Mouse (Mus musculus) neural tube, embryonic 12.5 days (tissue): ENCODE measurements around the gene Ccn1. TPM values are rescaled to one million over a fixed set of nuclear protein-coding genes. Genes with fewer than 3 reads are reported as not detected.
A peak's percentile ranks its signal among the peaks of the same experiment; 100 is the strongest.

Experiments
- ATAC-seq: fragments of 200-750 bp; cut with Nextera tagmentation; 2 replicates; pipeline ENCODE4 v1.8.0; 2017; ENCODE audit warnings: low read depth, mild to moderate bottlenecking, moderate TSS enrichment, moderate library complexity; ENCODE audit not compliant: low FRiP score
- H3K27ac ChIP-seq: fragments of 300-500 bp; sonication (generic); 2 replicates; pipeline ENCODE4 v1.5.1; 2016
- H3K27me3 ChIP-seq: fragments of 300-500 bp; sonication (generic); replicated peaks from 2 replicates; pipeline ENCODE4 v1.6.1; 2016; ENCODE audit warnings: mild to moderate bottlenecking
- H3K36me3 ChIP-seq: fragments of 300-500 bp; sonication (generic); 2 replicates; pipeline ENCODE4 v1.6.1; 2016; ENCODE audit warnings: mild to moderate bottlenecking
- H3K4me1 ChIP-seq: fragments of 300-500 bp; sonication (generic); 2 replicates; pipeline ENCODE4 v1.6.1; 2016
- H3K4me2 ChIP-seq: fragments of 300-500 bp; sonication (generic); replicated peaks from 2 replicates; pipeline ENCODE4 v1.6.1; 2016; ENCODE audit warnings: mild to moderate bottlenecking
- H3K4me3 ChIP-seq: fragments of 300-500 bp; sonication (generic); 2 replicates; pipeline ENCODE4 v1.5.1; 2016
- H3K9ac ChIP-seq: fragments of 300-500 bp; sonication (generic); 2 replicates; pipeline ENCODE4 v1.6.1; 2016; ENCODE audit warnings: mild to moderate bottlenecking
- H3K9me3 ChIP-seq: fragments of 300-500 bp; sonication (generic); 2 replicates; pipeline ENCODE4 v1.6.1; 2016; ENCODE audit warnings: mild to moderate bottlenecking
- WGBS: fragments of 180-500 bp; shearing (Covaris S2); methylation state at CpG from one replicate; pipeline ENCODE4 v1.1.7; 2016; 5-methylcytosine and 5-hydroxymethylcytosine counted together
- polyA plus RNA-seq: library from polyadenylated mRNA; unstranded; fragments of >200 nt; fragmentation: Nextera tagmentation; extraction: Ambion mirVana; gene quantifications from 2 replicates; pipeline ENCODE4 v1.2.1, GENCODE M21; 2016

Gene Ccn1
- 20.2 and 25.4 TPM in 2 replicates for polyA plus RNA-seq

DNA sequence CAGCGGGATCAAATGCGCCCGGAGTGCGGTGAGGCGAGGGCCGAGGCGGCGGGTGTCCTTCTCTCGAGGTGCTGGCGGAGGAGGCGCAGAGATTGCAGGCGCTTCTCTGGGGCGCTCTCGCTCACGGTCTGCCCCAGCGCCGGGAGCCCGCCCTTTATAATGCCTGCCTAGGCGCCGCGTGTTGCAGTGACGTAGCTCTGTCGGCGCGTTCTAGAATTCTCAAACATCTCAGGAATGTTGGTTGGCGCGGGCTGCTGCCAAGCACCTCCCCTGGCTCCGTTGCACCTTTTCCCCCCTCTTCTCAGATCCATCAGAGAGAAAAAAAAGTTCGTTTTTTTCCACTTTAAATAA, at the start of gene Ccn1:
Gene Ccn1, minus strand, starts transcription at position 130 of the 351 bp plus-strand sequence.
- peak; percentile 49 for ATAC-seq
- WGBS = under 1% methylated on average over 29 of the region's 29 CpGs
- Histone ChIP-seq H3K9me3 (no peaks in the 10 kb centered on the region), H3K4me3 (peak within 1 kb of the TSS; percentile 48), H3K27ac (peak within 1 kb of the TSS; percentile 23; the same call in 1 of the 2 replicates), H3K36me3 (no peaks in the 10 kb centered on the region), H3K9ac (peak within 1 kb of the TSS; percentile 79), H3K4me1 (peaks cover 52% of the 10 kb centered on the region), H3K27me3 (peaks cover 14% of the 10 kb centered on the region; the same call in 1 of the 2 replicates), H3K4me2 (peak within 1 kb of the TSS; percentile 88)

DNA sequence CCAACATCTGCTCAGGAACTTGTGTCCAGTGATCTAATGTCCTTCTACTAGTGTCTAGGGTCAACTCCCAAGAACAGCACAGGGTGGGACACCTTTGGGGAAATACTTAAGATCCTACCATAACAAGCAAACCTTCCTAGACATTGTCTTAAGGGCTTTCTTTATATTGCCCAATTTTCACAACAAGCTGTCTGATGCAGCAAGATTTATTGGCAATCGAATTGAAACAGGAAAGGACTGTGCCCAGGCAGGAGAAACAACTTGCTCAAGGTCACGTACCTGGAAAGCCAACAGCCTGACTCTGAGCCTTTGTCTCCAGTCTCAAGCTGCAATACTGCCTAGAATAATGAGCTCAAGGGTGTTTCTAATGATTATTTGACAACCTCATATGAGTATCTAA, 43.6 kb upstream of the Ccn1 start:
- H3K27me3 ChIP-seq = no peaks in the 10 kb centered on the region
- H3K4me1 ChIP-seq = no peaks in the 10 kb centered on the region
- no peaks in the 10 kb centered on the region for H3K9me3 ChIP-seq
- ATAC-seq = no peak
- H3K4me3 ChIP-seq = no peak overlapping the region
- H3K36me3 ChIP-seq = no peaks in the 10 kb centered on the region
- 88% methylated on average over 2 of the region's 2 CpGs for WGBS
- no peak overlapping the region for H3K27ac ChIP-seq
- H3K9ac ChIP-seq = no peak overlapping the region
- no peak overlapping the region for H3K4me2 ChIP-seq

GRCm38 (mm10) chr3:145692037-145692436, 42.3 kb upstream of the Ccn1 start:
- no peaks in the 10 kb centered on the region for H3K27me3 ChIP-seq
- H3K4me1 ChIP-seq = no peaks in the 10 kb centered on the region
- H3K9ac ChIP-seq = no peak overlapping the region
- H3K4me3 ChIP-seq = no peak overlapping the region
- no peaks in the 10 kb centered on the region for H3K9me3 ChIP-seq
- ATAC-seq = no peak
- H3K4me2 ChIP-seq = no peak overlapping the region
- H3K27ac ChIP-seq = no peak overlapping the region
- WGBS = 92% methylated on average over 9 of the region's 9 CpGs
- no peaks in the 10 kb centered on the region for H3K36me3 ChIP-seq

- H3K36me3 ChIP-seq = no peaks in the 10 kb centered on the region
- no peak overlapping the region for H3K9ac ChIP-seq
- no peak for ATAC-seq
- no peak overlapping the region for H3K27ac ChIP-seq
- no peaks in the 10 kb centered on the region for H3K27me3 ChIP-seq
- no peak overlapping the region for H3K4me3 ChIP-seq
- H3K9me3 ChIP-seq = no peaks in the 10 kb centered on the region
- WGBS = 67% methylated on average over 7 of the region's 7 CpGs
- H3K4me2 ChIP-seq = no peak overlapping the region
- H3K4me1 ChIP-seq = no peaks in the 10 kb centered on the region
Measured at GRCm38 (mm10) chr3:145691415-145691814, 41.6 kb upstream of the Ccn1 start.

GRCm38 (mm10) chr3:145689271-145689670, 39.5 kb upstream of the Ccn1 start:
- Histone ChIP-seq H3K27ac (no peak overlapping the region), H3K4me3 (no peak overlapping the region), H3K36me3 (no peaks in the 10 kb centered on the region), H3K27me3 (no peaks in the 10 kb centered on the region), H3K4me1 (no peaks in the 10 kb centered on the region), H3K4me2 (no peak overlapping the region), H3K9me3 (no peaks in the 10 kb centered on the region), H3K9ac (no peak overlapping the region)
- WGBS = 89% methylated on average over 9 of the region's 9 CpGs
- no peak for ATAC-seq

DNA sequence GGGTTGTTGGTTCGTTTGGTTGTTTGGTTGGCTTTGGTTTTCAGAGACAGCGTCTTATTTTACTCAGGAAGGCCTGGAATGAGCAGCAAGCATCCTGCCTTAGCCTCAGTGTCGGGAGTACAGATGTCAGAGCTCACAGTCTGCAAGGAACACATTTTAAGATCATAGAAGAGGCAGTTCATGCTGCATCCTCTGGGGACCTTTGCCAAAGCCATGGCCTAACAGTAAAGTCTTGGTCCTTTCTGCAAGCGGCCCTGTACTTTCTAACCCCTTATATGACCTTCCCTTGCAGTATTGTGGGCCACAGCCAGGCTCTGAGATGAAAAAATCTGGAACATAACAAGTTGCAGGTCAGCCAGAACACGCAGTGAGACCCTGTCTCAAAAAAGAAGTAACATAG, 38.1 kb upstream of the Ccn1 start:
- Histone ChIP-seq H3K27ac (no peak overlapping the region), H3K4me1 (no peaks in the 10 kb centered on the region), H3K36me3 (no peaks in the 10 kb centered on the region), H3K4me3 (no peak overlapping the region), H3K27me3 (no peaks in the 10 kb centered on the region), H3K9ac (no peak overlapping the region), H3K4me2 (no peak overlapping the region), H3K9me3 (no peaks in the 10 kb centered on the region)
- ATAC-seq = no peak
- 74% methylated on average over 5 of the region's 5 CpGs for WGBS

DNA sequence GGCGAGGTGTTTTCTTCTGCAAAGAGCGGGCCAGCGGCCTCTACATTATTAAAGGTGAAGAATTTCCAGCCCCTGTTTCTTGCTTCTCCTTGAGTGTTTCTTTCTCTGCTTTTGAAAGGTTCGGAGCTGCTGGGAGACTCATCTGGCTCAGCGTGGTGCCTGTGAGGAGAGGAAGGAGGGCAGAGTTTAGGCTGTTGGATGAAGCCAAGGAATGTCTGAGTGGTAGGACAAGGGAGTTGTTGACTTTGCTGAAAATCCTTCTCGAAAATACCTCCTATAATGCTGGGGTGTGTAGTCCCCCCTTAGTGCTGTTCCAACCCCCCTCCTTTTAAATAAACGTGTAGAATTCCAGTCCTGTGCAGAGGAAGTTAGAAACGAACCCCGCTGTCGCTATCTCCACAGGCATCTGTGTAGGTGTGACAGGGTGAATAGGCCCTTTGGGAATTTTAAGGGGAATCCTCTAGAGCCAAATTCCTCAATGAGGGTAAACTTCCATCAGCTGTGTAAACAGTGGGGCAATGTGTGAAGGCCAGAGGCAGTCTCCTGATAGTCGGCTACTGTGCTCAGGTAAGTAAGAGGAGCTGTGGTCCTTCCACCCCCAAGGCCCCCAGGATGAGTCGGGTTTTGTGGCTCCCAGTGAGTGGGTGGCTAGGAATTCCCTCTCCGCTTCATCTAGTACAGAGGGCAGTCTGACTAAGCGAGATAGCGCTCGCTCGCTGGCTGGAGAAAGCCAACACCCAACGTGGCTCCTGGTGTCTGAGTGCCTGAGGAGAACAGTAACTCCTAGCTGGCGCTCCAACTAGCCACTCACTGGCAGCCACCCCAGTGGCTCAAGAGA, 35.0 kb upstream of the Ccn1 start:
- WGBS = 42% methylated on average over 19 of the region's 19 CpGs
- ATAC-seq = no peak
- Histone ChIP-seq H3K4me2 (no peak overlapping the region), H3K36me3 (no peaks in the 10 kb centered on the region), H3K9ac (no peak overlapping the region), H3K4me3 (no peak overlapping the region), H3K27me3 (no peaks in the 10 kb centered on the region), H3K4me1 (no peaks in the 10 kb centered on the region), H3K9me3 (no peaks in the 10 kb centered on the region), H3K27ac (no peak overlapping the region)

DNA sequence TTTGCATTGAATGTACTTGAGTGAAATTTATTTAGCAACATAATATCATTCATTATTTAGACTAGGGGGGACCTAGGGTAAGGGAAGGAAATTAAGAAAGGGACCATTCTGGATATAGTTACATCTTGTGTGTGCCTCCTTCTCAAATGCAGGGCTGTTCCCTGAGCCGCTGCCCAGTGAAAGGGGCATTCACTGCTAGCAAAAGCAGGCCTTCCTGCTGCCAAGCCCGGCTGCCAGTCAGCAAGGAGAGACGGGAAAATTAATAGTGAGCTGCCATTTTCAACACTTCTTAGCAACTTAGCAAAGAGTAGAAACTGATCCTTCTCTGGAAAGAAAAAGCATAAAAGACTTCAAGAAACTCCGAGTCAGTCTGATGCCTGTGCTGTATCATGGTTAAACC, 34.4 kb upstream of the Ccn1 start:
- H3K27me3 ChIP-seq = no peaks in the 10 kb centered on the region
- no peak overlapping the region for H3K4me3 ChIP-seq
- no peak for ATAC-seq
- no peaks in the 10 kb centered on the region for H3K4me1 ChIP-seq
- H3K27ac ChIP-seq = no peak overlapping the region
- H3K9ac ChIP-seq = no peak overlapping the region
- no peak overlapping the region for H3K4me2 ChIP-seq
- no peaks in the 10 kb centered on the region for H3K36me3 ChIP-seq
- H3K9me3 ChIP-seq = no peaks in the 10 kb centered on the region
- WGBS = 63% methylated on average over 4 of the region's 4 CpGs

DNA sequence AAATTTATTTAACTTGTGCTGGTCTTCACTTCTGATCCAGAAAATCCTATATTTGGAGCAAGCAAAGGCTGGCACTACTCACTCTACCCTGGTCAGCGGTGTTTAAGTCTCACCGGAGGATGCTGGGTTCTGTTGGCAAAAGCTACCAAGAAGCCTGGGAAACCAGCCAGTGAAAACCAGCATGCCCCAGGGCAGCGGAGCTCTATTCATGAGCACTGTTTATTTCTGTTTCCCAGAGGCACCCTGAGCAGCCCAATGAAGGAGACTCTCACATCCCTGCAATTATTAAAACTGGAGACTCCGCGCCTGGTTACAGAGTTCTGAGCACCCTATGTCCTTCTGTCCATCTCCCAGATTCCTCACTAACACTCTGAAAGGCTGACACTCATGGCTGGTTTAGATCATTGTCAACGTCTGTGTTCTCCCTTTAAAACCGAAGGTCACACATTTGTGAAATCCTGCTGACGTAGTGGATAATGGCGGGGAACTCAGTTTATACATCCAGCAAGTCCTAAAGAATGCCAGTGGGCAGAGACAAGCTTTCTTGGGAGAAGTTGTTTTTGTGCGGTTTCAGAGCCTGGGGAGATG, 31.7 kb upstream of the Ccn1 start:
- ATAC-seq = no peak
- Histone ChIP-seq H3K9me3 (no peaks in the 10 kb centered on the region), H3K36me3 (no peaks in the 10 kb centered on the region), H3K27me3 (no peaks in the 10 kb centered on the region), H3K27ac (no peak overlapping the region), H3K9ac (no peak overlapping the region), H3K4me2 (no peak overlapping the region), H3K4me1 (no peaks in the 10 kb centered on the region), H3K4me3 (no peak overlapping the region)
- 78% methylated on average over 10 of the region's 10 CpGs for WGBS

GRCm38 (mm10) chr3:145680686-145681085, 30.9 kb upstream of the Ccn1 start:
- no peak overlapping the region for H3K9ac ChIP-seq
- H3K27ac ChIP-seq = no peak overlapping the region
- H3K9me3 ChIP-seq = no peaks in the 10 kb centered on the region
- H3K4me2 ChIP-seq = no peak overlapping the region
- ATAC-seq = no peak
- H3K27me3 ChIP-seq = no peaks in the 10 kb centered on the region
- H3K36me3 ChIP-seq = no peaks in the 10 kb centered on the region
- no peak overlapping the region for H3K4me3 ChIP-seq
- H3K4me1 ChIP-seq = no peaks in the 10 kb centered on the region
- WGBS = 93% methylated on average over 5 of the region's 5 CpGs

DNA sequence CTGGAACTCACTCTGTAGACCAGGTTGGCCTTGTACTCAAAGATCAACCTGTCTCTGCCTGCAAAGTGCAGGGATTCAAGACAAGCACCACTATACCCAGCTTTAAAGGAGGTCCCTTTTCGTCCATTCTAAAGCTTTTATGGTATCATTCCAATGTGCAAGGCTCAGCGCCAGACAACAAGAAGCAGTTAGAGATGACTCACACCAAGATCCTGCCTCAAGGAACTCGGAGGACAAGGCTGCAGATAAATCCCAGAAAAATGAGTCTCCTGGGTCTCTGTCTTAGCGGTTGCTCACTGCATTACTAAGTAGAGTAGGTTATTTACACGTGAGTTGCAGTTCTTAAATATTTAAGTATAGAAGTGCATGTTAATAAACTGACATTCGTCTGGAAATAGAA, 26.4 kb upstream of the Ccn1 start:
- Histone ChIP-seq H3K9me3 (no peaks in the 10 kb centered on the region), H3K4me3 (no peak overlapping the region), H3K27me3 (no peaks in the 10 kb centered on the region), H3K36me3 (no peaks in the 10 kb centered on the region), H3K4me1 (no peaks in the 10 kb centered on the region), H3K27ac (no peak overlapping the region), H3K4me2 (no peak overlapping the region), H3K9ac (no peak overlapping the region)
- ATAC-seq = no peak
- WGBS = 67% methylated on average over 6 of the region's 6 CpGs

DNA sequence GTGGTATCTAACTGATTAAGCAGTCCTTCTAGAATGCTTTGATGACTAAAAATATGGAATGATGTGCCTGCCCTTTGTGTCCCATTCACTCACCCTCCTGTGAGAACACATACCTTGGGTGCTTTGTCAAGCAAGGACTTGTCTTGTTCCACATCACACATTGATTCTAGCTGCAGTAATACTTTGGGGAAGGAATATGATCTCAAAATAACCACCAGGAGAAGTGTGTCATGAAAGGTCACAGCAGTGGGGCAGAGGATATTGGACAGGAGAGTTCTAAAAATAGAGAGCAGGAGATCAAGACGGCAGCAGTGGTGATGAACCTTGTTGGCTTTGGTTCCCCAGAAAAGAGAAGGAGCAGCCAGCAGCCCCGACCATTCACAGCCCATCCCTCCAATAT, 25.0 kb upstream of the Ccn1 start:
- no peaks in the 10 kb centered on the region for H3K27me3 ChIP-seq
- H3K9me3 ChIP-seq = no peaks in the 10 kb centered on the region
- WGBS = 80% methylated on average over 2 of the region's 2 CpGs
- no peak overlapping the region for H3K27ac ChIP-seq
- no peak overlapping the region for H3K4me2 ChIP-seq
- H3K4me3 ChIP-seq = no peak overlapping the region
- no peak overlapping the region for H3K9ac ChIP-seq
- ATAC-seq = no peak
- no peaks in the 10 kb centered on the region for H3K4me1 ChIP-seq
- no peaks in the 10 kb centered on the region for H3K36me3 ChIP-seq

DNA sequence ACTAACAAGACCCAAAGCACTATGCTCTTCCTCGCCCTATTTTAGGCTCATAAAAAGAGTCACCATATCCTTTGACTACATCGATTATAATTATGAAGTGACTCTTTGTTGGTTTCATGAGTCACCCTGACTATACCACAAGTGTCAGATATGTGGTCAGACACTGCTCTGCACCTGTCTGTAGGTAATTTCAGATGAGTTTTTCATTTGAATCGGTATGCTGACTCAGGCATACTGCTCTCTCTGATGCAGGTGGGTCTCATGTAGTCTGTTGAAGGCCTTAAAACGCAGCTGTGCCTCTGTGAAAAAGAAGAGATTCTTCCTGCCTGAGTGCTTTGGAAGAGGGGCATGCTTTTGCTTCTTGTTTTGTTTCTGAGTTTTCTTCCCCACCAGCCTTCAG, 16.6 kb upstream of the Ccn1 start:
- WGBS = 91% methylated on average over 4 of the region's 4 CpGs

More for the DNA sequence above, 16.6 kb upstream of the Ccn1 start:
- H3K9me3 ChIP-seq = no peaks in the 10 kb centered on the region
- H3K4me1 ChIP-seq = no peaks in the 10 kb centered on the region
- H3K27ac ChIP-seq = no peak overlapping the region
- H3K9ac ChIP-seq = no peak overlapping the region
- no peaks in the 10 kb centered on the region for H3K36me3 ChIP-seq
- H3K4me2 ChIP-seq = no peak overlapping the region
- ATAC-seq = no peak
- no peaks in the 10 kb centered on the region for H3K27me3 ChIP-seq
- no peak overlapping the region for H3K4me3 ChIP-seq
